Mouse (Mus musculus) CH12.LX (cell line): ENCODE measurements around the gene Ciz1.

ENCODE experiments used
- CHD2 ChIP-seq: IDR thresholded peaks from 2 replicates; pipeline ENCODE4 v1.6.1; 2011; ENCODE audit warnings: low read length, improper control_type of control experiment
- CTCF ChIP-seq, 2 experiments: IDR thresholded peaks in 1 of 2; conservative IDR thresholded peaks in 1 of 2; 2 replicates each; pipeline ENCODE4 v1.5.1; 2011 to 2012; ENCODE audit warnings: low read depth in 2 of 2, low read length in 2 of 2, improper control_type of control experiment in 1 of 2, inconsistent platforms in 1 of 2, mild to moderate bottlenecking in 1 of 2, moderate library complexity in 1 of 2
- IRF4 ChIP-seq: IDR thresholded peaks from 2 replicates; pipeline ENCODE4 v1.6.1; 2014; ENCODE audit warnings: low read depth, mild to moderate bottlenecking, inconsistent platforms, low read length, improper control_type of control experiment
- JUN ChIP-seq: IDR thresholded peaks from 2 replicates; pipeline ENCODE4 v1.6.1; 2011; ENCODE audit warnings: low read depth, mild to moderate bottlenecking, low read length, improper control_type of control experiment, moderate library complexity; ENCODE audit not compliant: insufficient read depth
- KAT2A ChIP-seq: IDR thresholded peaks from 2 replicates; pipeline ENCODE4 v1.6.1; 2012; ENCODE audit warnings: low read length, improper control_type of control experiment, inconsistent platforms; ENCODE audit not compliant: insufficient replicate concordance
- MAX ChIP-seq: IDR thresholded peaks from 2 replicates; pipeline ENCODE4 v1.6.1; 2011; ENCODE audit warnings: low read length, improper control_type of control experiment
- NELFE ChIP-seq: IDR thresholded peaks from 2 replicates; pipeline ENCODE4 v1.6.1; 2011; ENCODE audit warnings: low read depth, low read length, improper control_type of control experiment
- NRF1 ChIP-seq: IDR thresholded peaks from 2 replicates; pipeline ENCODE4 v1.6.1; 2014; ENCODE audit warnings: low read depth, mild to moderate bottlenecking, inconsistent platforms, low read length, improper control_type of control experiment, moderate library complexity
- POLR2A ChIP-seq: IDR thresholded peaks from 2 replicates; pipeline ENCODE4 v1.6.1; 2011; ENCODE audit warnings: low read depth, mild to moderate bottlenecking, improper control_type of control experiment, low read length
- UBTF ChIP-seq: IDR thresholded peaks from 2 replicates; pipeline ENCODE4 v1.6.1; 2012; ENCODE audit warnings: low read depth, mild to moderate bottlenecking, inconsistent platforms, low read length, improper control_type of control experiment, moderate library complexity
- ZNF384 ChIP-seq: IDR thresholded peaks from 2 replicates; pipeline ENCODE4 v1.6.1; 2012; ENCODE audit warnings: low read depth, low read length, improper control_type of control experiment, inconsistent platforms

DNA sequence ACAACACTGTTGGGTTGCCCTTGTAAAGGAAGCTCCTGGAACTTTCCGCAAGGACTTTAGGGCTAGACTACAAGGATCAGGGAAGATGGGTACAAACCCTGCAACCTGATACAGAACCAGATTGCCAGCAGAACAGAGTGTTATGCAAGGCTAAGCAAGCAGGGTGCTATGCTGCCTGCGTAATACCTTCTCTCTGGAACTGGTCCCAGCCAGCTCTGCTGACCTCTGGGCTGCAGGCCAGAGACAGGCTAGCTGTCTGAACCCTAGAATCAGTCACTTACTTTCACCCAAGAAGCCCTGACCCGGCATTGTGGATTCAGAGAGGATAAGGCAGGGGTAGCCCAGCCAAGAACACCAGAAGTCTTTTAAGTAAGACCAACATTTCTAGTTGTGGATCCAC, 67.2 kb downstream of the Ciz1 start:
- TF ChIP-seq NRF1, result no peak
- no peak for TF ChIP-seq KAT2A
- no peak for TF ChIP-seq CTCF (conservative IDR thresholded peaks at IDR 0.05 in 1 of 2, IDR thresholded peaks at IDR 0.05 in 1 of 2; ENCODE audit: low read depth in 2 of 2, low read length in 2 of 2)
- TF ChIP-seq ZNF384, result no peak
- no peak for TF ChIP-seq NELFE
- no peak for TF ChIP-seq UBTF
- TF ChIP-seq MAX, result no peak
- no peak for TF ChIP-seq CHD2
- no peak for TF ChIP-seq JUN
- no peak for TF ChIP-seq IRF4
- no peak for TF ChIP-seq POLR2A
